Mouse (Mus musculus): ENCODE measurements around the gene Nav1.

The Nav1 gene

GRCm38 (mm10) chr1:135617344-135617743, 10.2 kb upstream of the Nav1 start:
- no peak for DNase-seq (ENCODE audit: low spot score)

- peak; percentile 84 for DNase-seq (ENCODE audit: low spot score)
These were observed 8.9 kb upstream of the Nav1 start for GRCm38 (mm10) chr1:135615715-135616641.

GRCm38 (mm10) chr1:135609621-135610020, 2.5 kb upstream of the Nav1 start:
- no peak for DNase-seq (ENCODE audit: low spot score)

GRCm38 (mm10) chr1:135606355-135607015, 610 bp downstream of the Nav1 start:
- DNase-seq (ENCODE audit: low spot score) = no peak

- no peak for DNase-seq (ENCODE audit: low spot score)
These were observed 1.6 kb downstream of the Nav1 start for GRCm38 (mm10) chr1:135605530-135605929.

GRCm38 (mm10) chr1:135604361-135605052, 2.6 kb downstream of the Nav1 start:
- DNase-seq (ENCODE audit: low spot score) = no peak

- no peak for DNase-seq (ENCODE audit: low spot score)
These were observed 3.8 kb downstream of the Nav1 start for GRCm38 (mm10) chr1:135603121-135603870.

GRCm38 (mm10) chr1:135600023-135601005, 6.8 kb downstream of the Nav1 start:
- DNase-seq (ENCODE audit: low spot score) = no peak

- DNase-seq (ENCODE audit: low spot score) = no peak
These were observed 8.7 kb downstream of the Nav1 start for GRCm38 (mm10) chr1:135598251-135598879.

- DNase-seq (ENCODE audit: low spot score) = no peak
These were observed 12.7 kb downstream of the Nav1 start for GRCm38 (mm10) chr1:135594279-135594903.

- no peak for DNase-seq (ENCODE audit: low spot score)
These were observed 13.4 kb downstream of the Nav1 start for GRCm38 (mm10) chr1:135593560-135594278.

GRCm38 (mm10) chr1:135590776-135591175, 16.3 kb downstream of the Nav1 start:
- peak; percentile 18 for DNase-seq (ENCODE audit: low spot score)

- DNase-seq (ENCODE audit: low spot score) = no peak
These were observed 18.1 kb downstream of the Nav1 start for GRCm38 (mm10) chr1:135588973-135589372.

- DNase-seq (ENCODE audit: low spot score) = no peak
These were observed 20.2 kb downstream of the Nav1 start for GRCm38 (mm10) chr1:135586903-135587302.

- DNase-seq (ENCODE audit: low spot score) = peak; percentile 39
These were observed 21.5 kb downstream of the Nav1 start for GRCm38 (mm10) chr1:135585573-135585972.

GRCm38 (mm10) chr1:135584587-135585541, 22.2 kb downstream of the Nav1 start:
- DNase-seq (ENCODE audit: low spot score) = peak; percentile 53

GRCm38 (mm10) chr1:135583678-135584515, 23.2 kb downstream of the Nav1 start:
- no peak for DNase-seq (ENCODE audit: low spot score)

Data from ovary, postnatal 36 days (tissue).